Mouse (Mus musculus) intestine, embryonic 15.5 days (tissue): ENCODE data around the gene Csad. TPM values are rescaled to one million over a fixed set of nuclear protein-coding genes. Genes with fewer than 3 reads are reported as not detected.
A peak's percentile ranks its signal among the peaks of the same experiment; 100 is the strongest.

Source experiments
- ATAC-seq: fragments of 200-750 bp; cut with Nextera tagmentation; 2 replicates; pipeline ENCODE4 v1.8.0; 2017; ENCODE audit warnings: moderate TSS enrichment, moderate library complexity
- H3K27ac ChIP-seq: fragments of 300-500 bp; sonication (generic); 2 replicates; pipeline ENCODE4 v1.5.1; 2015; ENCODE audit warnings: mild to moderate bottlenecking, inconsistent platforms
- H3K27me3 ChIP-seq: fragments of 300-500 bp; sonication (generic); replicated peaks from 2 replicates; pipeline ENCODE4 v1.6.1; 2015; ENCODE audit warnings: inconsistent platforms
- H3K36me3 ChIP-seq: fragments of 300-500 bp; sonication (generic); 2 replicates; pipeline ENCODE4 v1.6.1; 2015; ENCODE audit warnings: inconsistent platforms
- H3K4me1 ChIP-seq: fragments of 300-500 bp; sonication (generic); replicated peaks from 2 replicates; pipeline ENCODE4 v1.6.1; 2015; ENCODE audit warnings: inconsistent platforms
- H3K4me2 ChIP-seq: fragments of 300-500 bp; sonication (generic); replicated peaks from 2 replicates; pipeline ENCODE4 v1.6.1; 2015; ENCODE audit warnings: mild to moderate bottlenecking, inconsistent platforms
- H3K4me3 ChIP-seq: fragments of 300-500 bp; sonication (generic); replicated peaks from 2 replicates; pipeline ENCODE4 v1.5.1; 2015; ENCODE audit warnings: inconsistent platforms
- H3K9ac ChIP-seq: fragments of 300-500 bp; sonication (generic); 2 replicates; pipeline ENCODE4 v1.6.1; 2015; ENCODE audit warnings: inconsistent platforms
- H3K9me3 ChIP-seq: fragments of 300-500 bp; sonication (generic); 2 replicates; pipeline ENCODE4 v1.6.1; 2016; ENCODE audit warnings: inconsistent platforms
- WGBS: fragments of 180-500 bp; shearing (Covaris S2); methylation state at CpG from one replicate; pipeline ENCODE4 v1.1.7; 2015; 5-methylcytosine and 5-hydroxymethylcytosine counted together
- polyA plus RNA-seq: library from polyadenylated mRNA; unstranded; fragments of >200 nt; fragmentation: Nextera tagmentation; extraction: Ambion mirVana; gene quantifications from 2 replicates; pipeline ENCODE4 v1.2.1, GENCODE M21; 2015

The Csad gene
- polyA plus RNA-seq, 1 experiment from 2014 or later: 45.8 TPM

DNA sequence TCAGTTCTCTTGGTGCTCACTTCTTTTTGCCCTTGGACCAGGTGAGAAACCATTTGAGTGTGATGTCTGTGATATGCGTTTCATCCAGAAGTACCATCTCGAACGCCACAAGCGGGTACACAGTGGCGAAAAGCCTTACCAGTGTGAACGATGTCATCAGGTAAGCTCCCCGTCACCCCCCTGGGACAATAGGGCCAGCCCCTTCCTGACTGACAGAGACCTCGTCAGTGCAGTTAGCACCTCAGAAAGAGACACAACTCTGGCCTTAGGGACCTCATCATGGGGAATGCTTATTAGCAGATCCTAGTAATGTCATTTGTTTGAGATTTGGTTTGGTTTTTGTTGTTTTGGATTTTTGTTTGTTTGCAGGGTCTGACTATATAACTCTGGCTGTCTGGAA lies 4.6 kb upstream of the Csad start:
- 88% methylated on average over 8 of the region's 8 CpGs for WGBS

DNA sequence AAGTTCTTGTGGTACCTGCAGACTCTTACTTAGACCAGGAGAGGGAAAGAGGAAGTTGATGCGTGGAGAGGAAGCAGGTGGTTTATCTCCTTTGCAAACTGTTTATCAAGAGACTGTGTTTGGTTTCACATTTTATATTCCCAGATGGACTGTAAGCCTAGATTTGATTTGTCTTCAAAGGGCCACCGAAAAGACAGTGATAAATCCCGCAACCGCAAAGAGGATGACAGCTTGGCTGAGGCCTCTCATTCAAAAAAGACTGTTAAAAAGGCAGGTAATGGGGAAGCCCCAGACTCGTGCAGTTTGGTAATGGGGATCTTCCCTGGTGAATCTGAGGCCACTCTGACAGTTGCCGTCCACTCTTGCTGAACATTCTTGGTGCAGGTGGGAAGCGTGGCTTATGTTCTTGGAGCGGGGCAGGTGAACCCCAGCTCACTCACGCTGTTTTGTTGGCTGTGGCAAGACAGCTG lies 3.6 kb upstream of the Csad start:
- Histone ChIP-seq H3K9ac (no peak overlapping the region), H3K27me3 (no peaks in the 10 kb centered on the region), H3K9me3 (no peaks in the 10 kb centered on the region), H3K4me1 (peaks cover 30% of the 10 kb centered on the region), H3K4me2 (no peak overlapping the region), H3K36me3 (peaks cover 41% of the 10 kb centered on the region), H3K27ac (no peak overlapping the region), H3K4me3 (no peak overlapping the region)
- no peak for ATAC-seq
- WGBS: 66% methylated on average over 9 of the region's 9 CpGs

More for the DNA sequence above, 4.6 kb upstream of the Csad start:
- H3K27ac ChIP-seq: no peak overlapping the region
- H3K4me1 ChIP-seq: peaks cover 30% of the 10 kb centered on the region
- no peak overlapping the region for H3K4me3 ChIP-seq
- no peak overlapping the region for H3K4me2 ChIP-seq
- H3K36me3 ChIP-seq: peaks cover 41% of the 10 kb centered on the region
- no peak overlapping the region for H3K9ac ChIP-seq
- no peak for ATAC-seq
- H3K27me3 ChIP-seq: no peaks in the 10 kb centered on the region
- no peaks in the 10 kb centered on the region for H3K9me3 ChIP-seq

DNA sequence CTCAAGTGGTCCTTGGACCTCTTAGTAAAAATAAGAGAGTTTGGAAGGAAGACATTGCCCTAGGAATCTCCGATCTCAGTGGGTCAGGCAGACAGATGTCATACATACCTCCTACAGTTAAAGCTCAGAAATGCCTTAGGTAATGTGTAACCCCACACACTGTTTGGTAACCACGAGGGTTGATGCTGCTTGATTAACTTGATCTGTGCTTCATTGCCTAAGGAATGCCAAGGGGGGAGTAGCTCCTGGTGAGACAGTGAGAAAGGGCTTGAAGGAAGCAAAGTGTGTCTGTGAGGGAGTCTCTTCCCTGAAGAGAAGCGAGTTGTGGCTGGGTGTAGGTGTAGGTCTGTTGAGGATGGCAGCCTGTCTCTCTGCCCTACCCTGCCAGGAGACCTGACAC lies 2.8 kb upstream of the Csad start:
- H3K9ac ChIP-seq: peak overlapping the region; percentile 1; the same call in 1 of the 2 replicates
- H3K27me3 ChIP-seq: no peaks in the 10 kb centered on the region
- H3K4me3 ChIP-seq: no peak overlapping the region
- H3K9me3 ChIP-seq: no peaks in the 10 kb centered on the region
- WGBS: 78% methylated on average over 3 of the region's 3 CpGs
- H3K27ac ChIP-seq: no peak overlapping the region
- H3K36me3 ChIP-seq: peaks cover 34% of the 10 kb centered on the region
- no peak overlapping the region for H3K4me2 ChIP-seq
- no peak for ATAC-seq
- H3K4me1 ChIP-seq: peaks cover 34% of the 10 kb centered on the region

DNA sequence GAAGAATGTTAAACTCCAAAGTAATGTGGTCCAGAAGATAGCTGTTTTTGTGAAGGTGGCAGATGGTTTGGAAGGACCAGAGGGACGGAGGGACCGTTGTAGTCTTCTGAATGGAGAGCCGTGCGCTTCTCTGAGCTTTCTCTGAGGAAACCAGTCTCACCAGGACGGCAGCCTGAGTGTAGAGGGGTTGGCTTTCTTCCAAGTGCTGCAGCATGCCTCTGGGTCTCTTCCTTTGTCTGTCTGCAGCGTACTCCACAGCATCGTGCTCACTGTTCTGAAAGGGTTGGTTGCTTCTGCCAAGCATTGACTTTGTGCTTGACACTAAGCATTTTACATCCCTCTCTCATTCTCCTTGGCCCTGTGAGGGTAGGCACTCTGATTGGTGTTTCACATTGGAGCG lies 1.3 kb upstream of the Csad start:
- H3K9me3 ChIP-seq: no peaks in the 10 kb centered on the region
- no peaks in the 10 kb centered on the region for H3K27me3 ChIP-seq
- WGBS: 36% methylated on average over 8 of the region's 8 CpGs
- peak overlapping the region; percentile 98; the same call in 1 of the 2 replicates for H3K9ac ChIP-seq
- ATAC-seq: no peak
- H3K4me2 ChIP-seq: peak overlapping the region; percentile 84
- peak overlapping the region; percentile 92 for H3K4me3 ChIP-seq
- H3K4me1 ChIP-seq: peaks cover 36% of the 10 kb centered on the region
- peaks cover 23% of the 10 kb centered on the region for H3K36me3 ChIP-seq
- peak overlapping the region; percentile 54 for H3K27ac ChIP-seq

DNA sequence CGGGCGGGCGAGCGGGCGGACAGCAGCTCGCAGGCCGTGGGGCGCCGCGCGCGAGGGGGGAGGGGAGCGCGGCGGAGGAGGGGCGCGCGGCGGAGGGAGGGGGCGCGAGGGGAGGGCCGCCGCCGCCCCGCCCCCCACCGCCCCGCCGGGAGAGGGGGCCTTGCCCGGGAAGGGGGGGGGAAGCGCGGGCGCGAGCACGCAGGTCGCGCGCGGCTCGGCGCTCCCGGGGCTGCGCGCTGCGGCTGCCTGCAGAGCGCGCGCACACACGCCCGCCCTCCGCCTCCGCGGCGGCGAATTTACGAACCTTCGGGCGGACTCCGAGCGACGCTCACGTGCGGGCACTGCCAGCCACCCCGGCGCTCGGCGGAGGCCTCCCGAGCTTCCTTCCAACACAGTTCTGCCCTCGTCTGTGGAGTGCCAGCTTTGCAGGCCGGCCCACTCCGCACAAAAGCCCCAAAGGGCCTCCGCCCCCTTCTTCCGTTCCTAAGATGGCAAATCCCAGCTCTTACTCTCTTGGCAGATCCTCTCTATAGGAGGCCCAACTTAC lies 616 bp downstream of the Csad start:
- no peaks in the 10 kb centered on the region for H3K9me3 ChIP-seq
- ATAC-seq: peak; percentile 68
- peaks cover 36% of the 10 kb centered on the region for H3K4me1 ChIP-seq
- peak overlapping the region; percentile 84 for H3K4me2 ChIP-seq
- H3K9ac ChIP-seq: peak overlapping the region; percentile 98
- no peaks in the 10 kb centered on the region for H3K27me3 ChIP-seq
- peak overlapping the region; percentile 100 for H3K27ac ChIP-seq
- H3K36me3 ChIP-seq: peaks cover 21% of the 10 kb centered on the region
- H3K4me3 ChIP-seq: peak overlapping the region; percentile 92
- WGBS: 0% methylated on average over 39 of the region's 72 CpGs

DNA sequence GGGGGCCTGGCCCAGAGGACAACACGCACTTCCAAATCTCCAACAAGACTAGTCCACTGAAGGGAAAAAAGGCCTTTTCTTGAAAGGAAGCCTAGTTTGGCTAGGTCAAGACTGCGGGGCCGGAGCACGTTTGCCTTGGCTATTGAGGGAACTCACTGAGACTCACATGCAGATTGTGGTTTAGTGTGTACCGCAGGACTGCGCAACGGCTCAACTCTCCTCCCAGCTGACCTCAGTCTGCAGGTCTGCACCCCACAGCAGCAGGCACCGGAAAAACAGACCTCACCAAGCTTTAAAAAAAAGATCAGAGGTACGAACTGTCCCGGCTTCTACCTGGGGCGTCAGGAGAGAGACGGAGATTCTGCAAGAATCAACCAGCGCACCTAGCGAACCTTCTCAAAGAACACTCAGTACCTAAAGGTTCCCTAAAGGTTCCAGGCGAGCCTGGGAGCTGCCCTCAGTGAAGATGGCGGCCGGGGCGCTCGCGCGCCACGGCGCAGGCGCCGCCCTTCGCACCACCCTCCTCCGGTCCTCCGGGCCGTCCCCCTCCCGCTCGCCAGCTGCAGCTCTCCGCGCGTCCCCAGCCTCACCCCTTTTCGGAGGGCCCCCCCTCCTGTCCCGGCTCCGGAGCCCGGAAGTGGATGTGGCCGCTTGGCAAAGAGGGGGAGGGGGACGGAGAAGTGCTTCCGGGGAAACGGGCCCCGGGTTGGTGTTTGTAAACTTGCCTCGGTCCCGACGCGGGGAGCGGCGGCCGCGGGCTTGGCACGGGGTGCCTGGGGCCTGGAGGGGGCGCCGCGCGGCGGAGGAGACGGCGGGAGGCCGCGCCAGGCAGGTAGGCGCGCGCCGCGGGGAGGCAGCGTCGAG lies 1.3 kb downstream of the Csad start, which contains the start of gene Zfp740:
Gene Zfp740, plus strand, starts transcription at position 279 of the 864 bp plus-strand sequence.
- Histone ChIP-seq H3K27me3 (no peaks in the 10 kb centered on the region), H3K4me3 (peak within 1 kb of the TSS; percentile 92), H3K36me3 (peaks cover 14% of the 10 kb centered on the region), H3K4me1 (peaks cover 36% of the 10 kb centered on the region), H3K9me3 (no peaks in the 10 kb centered on the region), H3K27ac (peak within 1 kb of the TSS; percentile 100), H3K4me2 (peak within 1 kb of the TSS; percentile 84), H3K9ac (peak within 1 kb of the TSS; percentile 98)
- peak; percentile 97 for ATAC-seq
- WGBS: under 1% methylated on average over 55 of the region's 68 CpGs

DNA sequence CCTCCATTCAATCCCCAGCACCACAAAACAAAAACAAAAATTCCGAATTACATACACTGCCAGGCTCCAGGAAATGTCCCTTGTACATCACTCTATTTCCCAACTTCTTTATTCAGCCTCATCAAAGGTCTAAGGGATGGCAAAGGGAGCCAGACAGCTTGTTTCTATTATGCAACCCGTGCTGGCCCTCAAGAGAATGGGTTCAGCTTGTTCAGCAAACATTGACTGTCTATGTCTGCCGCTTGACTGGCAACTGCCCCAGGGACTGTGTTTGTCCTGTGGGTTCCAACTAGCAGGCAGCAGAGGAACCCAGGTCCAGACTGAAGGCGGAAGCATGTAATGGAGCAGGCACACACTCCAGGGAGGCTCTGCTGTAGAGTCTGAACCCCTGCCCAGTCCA lies 5.7 kb downstream of the Csad start:
- Histone ChIP-seq H3K9ac (no peak overlapping the region), H3K9me3 (no peaks in the 10 kb centered on the region), H3K27ac (no peak overlapping the region), H3K4me3 (no peak overlapping the region), H3K27me3 (no peaks in the 10 kb centered on the region), H3K36me3 (peaks cover 5% of the 10 kb centered on the region; the same call in 1 of the 2 replicates), H3K4me2 (no peak overlapping the region), H3K4me1 (peaks cover 7% of the 10 kb centered on the region)
- 76% methylated on average over 4 of the region's 4 CpGs for WGBS
- ATAC-seq: no peak

DNA sequence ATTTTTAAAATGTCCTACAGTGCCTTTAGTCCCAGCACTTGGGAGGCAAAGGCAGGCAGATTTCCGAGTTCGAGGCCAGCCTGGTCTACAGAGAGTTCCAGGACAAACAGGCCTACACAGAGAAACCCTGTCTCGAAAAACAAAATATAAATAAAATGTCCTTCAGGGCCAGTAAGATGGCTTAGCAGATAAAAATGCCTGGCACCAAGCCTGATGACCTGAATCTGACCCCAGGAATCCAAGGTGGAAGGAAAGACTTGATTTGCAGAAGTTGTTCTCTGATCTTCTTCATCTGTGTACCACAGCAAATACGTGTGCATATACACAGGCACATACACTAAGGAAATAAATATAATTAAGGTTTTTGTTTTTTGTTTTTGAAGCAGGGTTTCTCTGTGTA lies 9.2 kb downstream of the Csad start:
- Histone ChIP-seq H3K27ac (no peak overlapping the region), H3K9ac (no peak overlapping the region; the same call in 1 of the 2 replicates), H3K36me3 (peaks cover 5% of the 10 kb centered on the region; the same call in 1 of the 2 replicates), H3K4me2 (no peak overlapping the region), H3K9me3 (no peaks in the 10 kb centered on the region), H3K27me3 (no peaks in the 10 kb centered on the region), H3K4me1 (peaks cover 12% of the 10 kb centered on the region; the same call in 1 of the 2 replicates), H3K4me3 (no peak overlapping the region)
- no peak for ATAC-seq
- 54% methylated on average over 4 of the region's 4 CpGs for WGBS

DNA sequence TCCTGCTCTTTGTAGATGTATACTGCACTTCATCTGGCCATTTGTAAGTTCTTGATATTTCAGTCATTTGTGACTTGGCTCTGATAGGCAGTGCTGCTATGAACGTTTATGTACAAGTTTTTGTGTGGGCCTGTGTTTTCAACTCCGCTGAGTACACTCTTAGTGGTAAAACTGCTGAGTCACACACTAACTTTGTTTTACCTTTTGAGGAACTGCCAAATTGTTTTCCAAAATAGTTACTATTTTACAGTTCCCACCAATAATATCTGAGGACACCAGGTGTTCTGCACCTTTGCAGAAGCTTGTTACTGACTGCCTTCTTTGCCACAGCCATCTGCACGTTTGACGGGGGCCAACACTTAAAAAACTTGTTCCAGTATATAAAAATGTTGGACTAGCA lies 10.1 kb downstream of the Csad start:
- H3K4me1 ChIP-seq: peaks cover 13% of the 10 kb centered on the region
- H3K27me3 ChIP-seq: no peaks in the 10 kb centered on the region
- peaks cover 5% of the 10 kb centered on the region; the same call in 1 of the 2 replicates for H3K36me3 ChIP-seq
- no peak overlapping the region for H3K4me3 ChIP-seq
- ATAC-seq: no peak
- H3K27ac ChIP-seq: no peak overlapping the region
- 82% methylated on average over 4 of the region's 4 CpGs for WGBS
- H3K9ac ChIP-seq: no peak overlapping the region
- H3K9me3 ChIP-seq: no peaks in the 10 kb centered on the region
- H3K4me2 ChIP-seq: no peak overlapping the region

DNA sequence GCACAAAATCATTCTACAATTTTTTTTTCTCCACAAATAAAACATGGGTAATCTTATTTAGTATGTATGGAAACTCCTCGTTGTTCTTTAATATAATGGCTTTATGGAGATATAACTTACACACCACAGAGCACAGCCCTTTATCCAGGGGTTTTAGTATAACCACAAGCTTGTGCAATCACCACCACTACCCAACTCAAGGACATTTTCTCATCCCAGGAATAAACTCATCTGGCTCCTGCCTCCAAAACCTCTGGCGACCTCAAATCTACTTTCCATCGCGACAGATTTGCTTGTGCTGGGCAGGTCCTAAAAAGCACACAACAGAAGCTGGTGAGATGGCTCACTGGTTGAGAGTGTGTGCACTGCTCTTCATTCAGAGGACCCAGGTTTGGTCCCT lies 10.9 kb downstream of the Csad start:
- Histone ChIP-seq H3K4me3 (no peak overlapping the region), H3K4me2 (no peak overlapping the region), H3K4me1 (peaks cover 20% of the 10 kb centered on the region), H3K27me3 (no peaks in the 10 kb centered on the region), H3K9me3 (no peaks in the 10 kb centered on the region), H3K36me3 (no peaks in the 10 kb centered on the region), H3K27ac (no peak overlapping the region), H3K9ac (no peak overlapping the region)
- 80% methylated on average over 4 of the region's 4 CpGs for whole genome bisulfite sequencing
- ATAC-seq: no peak

DNA sequence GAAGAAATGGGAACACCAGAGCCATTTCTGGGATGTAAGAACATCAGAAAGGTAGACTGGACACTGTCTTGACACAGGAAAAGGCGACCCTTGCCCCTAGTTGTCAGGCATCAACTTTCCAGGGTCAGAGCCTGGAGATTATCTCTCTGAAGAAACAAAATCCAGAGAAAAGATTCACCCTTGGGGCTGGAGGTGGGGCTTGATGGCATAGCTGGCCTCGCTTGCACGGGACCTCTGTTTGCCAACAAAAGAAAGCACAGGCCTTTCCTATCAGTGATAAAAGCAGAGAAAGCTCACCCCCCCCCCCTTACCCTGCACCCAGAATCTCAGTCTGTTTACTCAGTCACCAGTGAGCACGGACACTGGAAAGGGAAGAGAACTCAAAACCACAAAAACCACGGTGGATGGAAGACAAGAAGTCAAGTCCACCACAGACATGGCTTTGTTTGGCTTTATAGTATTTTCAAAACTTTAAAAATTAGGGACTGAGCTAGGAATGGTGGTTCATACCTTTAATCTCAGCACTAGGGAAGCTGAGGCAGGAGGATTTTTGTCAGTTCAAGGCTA lies 11.6 kb downstream of the Csad start:
- 44% methylated on average over 5 of the region's 5 CpGs for WGBS
- no peak for ATAC-seq
- H3K9me3 ChIP-seq: no peaks in the 10 kb centered on the region

DNA sequence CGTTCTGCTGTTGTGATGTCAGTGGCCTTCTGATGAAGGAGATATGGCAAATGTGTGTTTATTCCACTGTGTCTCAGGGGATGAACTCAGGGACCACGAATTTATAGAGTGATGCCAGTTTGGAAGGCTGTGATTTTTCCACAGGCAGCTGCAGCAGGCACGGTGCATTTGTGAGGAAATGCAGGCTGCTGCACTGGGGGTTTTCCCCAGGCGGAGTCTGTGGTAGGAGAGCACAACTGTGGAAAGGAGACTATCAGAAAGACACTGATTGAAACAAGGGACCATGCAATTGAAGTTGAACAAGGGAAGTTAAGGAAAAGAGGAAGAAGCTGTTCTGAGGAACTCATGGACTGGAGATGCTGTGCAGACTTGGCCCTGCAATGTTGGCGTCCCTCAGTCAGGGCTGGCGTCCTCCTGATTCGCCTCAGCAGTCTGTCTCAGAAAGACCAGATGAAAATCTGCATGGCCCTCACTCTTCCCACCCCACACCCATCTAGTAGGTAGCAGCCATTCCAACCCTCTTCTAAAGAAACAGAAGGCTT lies 12.2 kb downstream of the Csad start:
- Histone ChIP-seq H3K4me3 (no peak overlapping the region), H3K27ac (no peak overlapping the region), H3K4me2 (no peak overlapping the region), H3K9ac (no peak overlapping the region), H3K9me3 (no peaks in the 10 kb centered on the region), H3K27me3 (no peaks in the 10 kb centered on the region), H3K36me3 (no peaks in the 10 kb centered on the region), H3K4me1 (peaks cover 25% of the 10 kb centered on the region)
- WGBS: 41% methylated on average over 7 of the region's 7 CpGs
- no peak for ATAC-seq

More for the DNA sequence above, 11.6 kb downstream of the Csad start:
- no peak overlapping the region for H3K4me2 ChIP-seq
- no peak overlapping the region for H3K4me3 ChIP-seq
- no peak overlapping the region for H3K27ac ChIP-seq
- no peak overlapping the region for H3K9ac ChIP-seq
- no peaks in the 10 kb centered on the region for H3K27me3 ChIP-seq
- H3K36me3 ChIP-seq: no peaks in the 10 kb centered on the region
- peaks cover 25% of the 10 kb centered on the region for H3K4me1 ChIP-seq
